Mouse (Mus musculus): ENCODE measurements around the gene Myo1a.
A peak's percentile ranks its signal among the peaks of the same experiment; 100 is the strongest.

Gene Myo1a

DNA sequence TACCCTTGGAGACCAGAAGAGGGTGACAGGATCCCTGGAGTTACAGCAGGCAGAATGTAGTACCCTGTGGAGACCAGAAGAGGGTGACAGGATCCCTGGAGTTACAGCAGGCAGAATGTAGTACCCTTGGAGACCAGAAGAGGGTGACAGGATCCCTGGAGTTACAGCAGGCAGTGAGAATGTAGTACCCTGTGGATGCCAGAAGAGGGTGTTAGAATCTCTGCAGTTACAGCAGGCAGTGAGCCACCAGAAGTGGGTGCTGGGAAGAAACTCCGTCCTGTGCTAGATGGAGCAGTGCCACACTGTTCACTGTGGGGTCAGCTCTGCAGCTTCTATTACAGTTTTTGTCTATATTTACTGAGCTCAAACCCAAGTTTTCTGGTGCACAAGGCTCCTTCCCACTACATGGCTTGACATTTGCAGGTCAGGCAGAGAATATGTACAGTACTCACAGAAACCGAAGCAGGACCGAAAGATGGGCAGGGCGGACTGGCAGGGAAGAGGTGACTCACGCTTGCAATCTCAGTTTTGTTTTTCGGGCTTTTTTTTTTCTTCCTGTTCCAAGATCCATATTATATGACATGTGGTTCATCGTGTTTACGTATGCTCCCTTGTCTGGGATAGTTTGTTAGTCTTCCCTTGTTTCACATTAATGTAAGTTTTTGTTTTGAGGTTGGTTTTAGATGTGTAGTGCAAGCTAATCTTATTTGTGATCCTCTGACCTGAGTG, 30.0 kb upstream of the Myo1a start:
- peak; percentile 84 to 87 for DNase-seq (ENCODE audit: low spot score in 2 of 2)

DNA sequence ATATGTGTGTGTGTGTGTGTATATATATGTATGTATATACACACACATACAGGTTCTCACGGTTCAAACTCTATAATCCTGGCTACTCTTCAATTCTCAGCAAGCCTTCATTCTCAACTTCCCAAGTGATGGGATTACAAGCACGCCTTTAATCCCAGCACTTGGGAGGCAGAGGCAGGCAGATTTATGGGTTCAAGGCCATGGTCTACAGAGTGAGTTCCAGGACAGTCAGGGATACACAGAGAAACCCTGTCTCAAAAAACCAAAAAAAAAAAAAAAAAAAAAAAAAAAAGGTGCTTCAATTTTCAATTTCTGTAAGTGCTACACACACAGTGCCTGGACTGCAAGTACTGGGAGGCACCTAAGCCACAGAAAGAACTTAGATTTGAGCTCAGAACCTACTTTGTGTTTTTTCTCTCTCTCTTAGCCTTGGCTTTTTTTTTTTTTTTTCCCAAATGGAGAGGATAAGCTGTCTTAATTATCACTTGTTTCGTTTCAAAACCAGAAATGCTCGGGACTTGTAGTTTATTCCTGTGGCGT, 29.0 kb upstream of the Myo1a start:
- no peak for DNase-seq (ENCODE audit: low spot score in 2 of 2)

DNA sequence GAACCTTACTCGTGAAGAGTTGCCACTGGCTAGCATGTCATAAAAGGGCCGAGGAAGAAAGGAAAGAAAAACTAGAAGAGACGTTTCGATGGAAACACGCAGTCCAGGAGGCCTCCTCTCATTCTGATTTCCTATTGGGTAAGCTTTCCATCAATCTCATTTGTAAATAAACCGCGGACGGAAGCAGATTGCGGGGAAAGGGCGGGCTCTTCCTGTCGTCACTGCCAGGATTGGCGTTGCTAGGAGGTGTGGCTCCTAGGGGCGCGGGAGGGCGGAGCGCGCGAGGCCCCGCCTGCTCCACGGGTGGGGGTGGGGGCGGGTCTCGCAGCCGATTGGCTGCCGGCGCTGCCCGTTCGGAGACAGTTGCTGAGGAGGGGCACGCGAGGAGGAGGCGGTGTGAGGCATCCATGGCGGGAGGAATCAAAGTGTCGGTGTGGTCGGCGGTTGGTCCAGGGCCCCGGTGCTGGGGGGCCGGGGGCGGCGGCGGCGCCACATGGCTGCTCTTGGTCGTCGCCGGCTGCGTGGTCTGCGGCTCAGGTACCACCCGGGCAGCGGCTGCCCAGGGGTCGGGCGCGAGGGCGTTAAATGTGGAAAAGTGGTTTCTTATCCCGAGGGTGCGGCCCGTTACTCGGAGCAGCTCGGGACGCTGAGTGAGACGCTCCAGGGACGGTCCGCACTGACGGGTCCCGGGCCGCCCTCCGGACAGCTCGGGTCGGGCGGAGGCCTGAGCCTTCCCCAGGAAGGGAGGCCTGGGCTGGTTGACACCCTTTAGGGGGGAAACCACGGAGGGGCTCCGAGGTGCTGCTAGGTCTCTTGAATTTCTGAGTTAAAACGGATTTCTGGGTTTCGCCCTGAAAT, 28.1 kb upstream of the Myo1a start:
- DNase-seq (ENCODE audit: low spot score in 2 of 2): peak; percentile 92 to 93

DNA sequence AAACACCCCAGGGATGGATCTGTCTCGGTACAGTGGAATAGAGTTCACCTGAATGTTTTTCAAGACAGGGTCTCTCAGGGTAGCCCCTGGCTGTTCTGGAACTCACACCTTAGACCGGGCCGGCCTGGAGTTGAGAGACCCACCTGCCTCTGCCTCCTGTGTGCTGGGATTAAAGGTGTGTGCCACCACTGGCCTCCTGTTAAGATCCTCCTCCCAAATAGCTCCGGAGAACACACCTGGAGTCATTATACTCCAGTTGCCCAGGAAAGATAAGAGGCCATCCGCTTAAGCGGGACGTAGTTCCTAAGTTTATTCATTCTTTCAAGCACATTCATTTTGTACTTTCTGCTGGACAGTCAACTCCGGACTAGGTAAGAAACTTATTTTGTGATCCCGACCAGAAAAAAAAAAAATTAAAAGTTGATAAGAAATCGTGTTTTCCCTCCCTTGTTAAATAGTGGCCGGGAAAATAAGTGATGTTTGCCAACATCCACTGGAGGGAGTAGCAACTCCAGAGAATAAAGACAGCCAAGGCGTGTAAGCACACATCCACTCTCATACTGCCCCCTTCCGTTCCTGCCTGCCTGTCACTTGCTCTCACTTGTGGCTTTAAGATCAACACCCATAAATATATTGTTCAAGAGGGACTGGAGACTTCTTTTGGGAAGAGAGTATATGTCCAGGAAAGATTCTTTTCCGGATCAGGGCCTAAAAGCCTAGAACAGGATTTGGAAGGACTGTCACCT, 27.2 kb upstream of the Myo1a start:
- DNase-seq (ENCODE audit: low spot score in 2 of 2): peak; percentile 69 to 78

DNA sequence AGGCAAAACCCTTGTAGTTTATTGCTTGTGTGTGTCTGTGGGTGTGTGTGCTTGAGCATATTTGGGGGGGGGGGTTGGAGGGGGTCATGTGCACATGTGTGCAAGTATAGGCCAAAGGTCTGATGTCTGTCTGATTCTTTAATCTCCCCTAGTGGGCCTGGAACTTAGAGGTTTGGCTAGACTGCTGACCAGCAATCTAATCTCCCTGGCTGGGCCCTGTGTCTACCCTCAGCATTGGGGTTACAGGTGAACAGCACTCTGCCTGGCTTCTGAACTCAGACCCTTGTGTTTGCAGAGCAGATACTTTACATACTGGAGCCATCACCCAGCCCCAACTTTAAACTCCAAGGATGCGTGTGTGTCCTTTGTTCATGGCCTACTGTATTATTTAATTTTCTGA, 25.8 kb upstream of the Myo1a start:
- DNase-seq (ENCODE audit: low spot score in 2 of 2): no peak

DNA sequence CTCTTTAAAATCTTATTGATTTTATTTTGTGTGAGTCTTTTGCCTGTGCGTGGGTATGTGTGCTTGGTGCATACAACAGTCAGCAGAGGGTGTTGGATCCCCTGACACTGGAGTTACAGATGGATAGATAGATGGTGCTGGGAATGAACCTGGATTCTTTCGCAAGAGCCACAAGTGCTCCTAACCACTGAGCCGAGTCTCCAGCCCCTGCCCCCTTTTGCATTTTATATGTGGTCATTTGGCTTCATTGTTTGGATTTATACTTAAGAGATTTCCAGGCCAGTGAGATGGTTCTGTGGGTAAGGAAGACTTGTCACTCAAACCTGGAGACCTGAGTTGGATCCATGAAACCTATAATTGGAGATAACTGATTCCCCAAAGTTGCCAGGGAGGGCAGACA, 25.1 kb upstream of the Myo1a start:
- DNase-seq (ENCODE audit: low spot score in 2 of 2): no peak

DNA sequence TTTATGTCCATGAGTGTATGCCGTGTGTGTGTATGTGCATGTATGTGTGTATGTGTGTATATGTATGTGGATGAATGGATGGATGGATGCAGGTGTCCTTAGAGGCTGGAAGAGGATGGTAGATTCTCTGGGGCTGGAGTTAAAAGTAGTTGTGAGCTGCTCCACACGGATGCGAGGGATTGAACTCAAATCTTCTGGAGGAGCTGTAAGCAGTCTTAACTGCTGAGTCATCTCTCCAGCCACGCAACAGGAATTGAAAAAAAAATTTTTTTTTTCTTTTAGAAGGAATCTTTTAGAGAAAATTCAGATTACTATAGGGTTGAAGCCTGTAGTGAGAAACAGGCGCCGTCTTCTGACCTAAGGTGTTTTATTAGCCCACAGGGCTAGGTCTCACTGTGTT, 22.1 kb upstream of the Myo1a start:
- DNase-seq (ENCODE audit: low spot score in 2 of 2): no peak

DNA sequence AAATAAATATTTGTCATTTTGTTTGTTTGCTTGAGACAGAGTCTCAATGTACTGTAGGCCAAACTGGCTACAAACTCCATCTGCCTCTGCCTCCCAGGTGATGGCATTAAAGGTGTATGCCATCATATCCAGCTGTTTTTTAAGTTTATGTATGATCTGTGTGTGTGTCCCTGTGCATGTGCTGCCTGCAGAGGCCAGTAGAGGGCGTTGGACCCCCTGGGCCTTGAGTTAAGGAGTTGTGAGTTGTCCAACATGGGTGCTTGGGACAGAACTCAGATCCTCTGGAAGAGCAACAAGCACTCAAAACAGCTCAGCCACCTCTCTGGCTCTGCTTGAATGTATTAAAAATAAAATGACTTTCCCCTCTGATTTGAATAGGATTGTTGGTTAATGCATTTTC, 13.9 kb upstream of the Myo1a start:
- DNase-seq (ENCODE audit: low spot score in 2 of 2): no peak

DNA sequence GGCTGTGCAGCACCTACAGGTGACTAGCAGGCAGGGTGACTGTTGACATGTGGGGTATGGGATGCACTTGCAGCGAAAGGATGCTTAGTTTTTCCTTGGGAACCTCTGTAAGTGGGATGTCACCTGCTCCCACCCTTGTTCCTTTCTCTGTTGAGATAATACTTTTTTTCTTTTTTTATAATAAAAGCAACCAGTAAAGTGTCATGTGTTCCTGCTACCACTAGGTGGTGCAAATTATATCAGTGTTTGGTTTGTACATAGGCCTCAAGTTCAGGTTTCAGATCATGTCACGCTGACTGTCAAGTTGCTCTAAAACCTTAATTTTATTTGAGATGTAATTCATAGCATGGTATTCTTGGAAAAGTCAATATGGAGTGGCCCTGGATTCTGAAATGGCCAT, 10.3 kb upstream of the Myo1a start:
- no peak for DNase-seq (ENCODE audit: low spot score in 2 of 2)

DNA sequence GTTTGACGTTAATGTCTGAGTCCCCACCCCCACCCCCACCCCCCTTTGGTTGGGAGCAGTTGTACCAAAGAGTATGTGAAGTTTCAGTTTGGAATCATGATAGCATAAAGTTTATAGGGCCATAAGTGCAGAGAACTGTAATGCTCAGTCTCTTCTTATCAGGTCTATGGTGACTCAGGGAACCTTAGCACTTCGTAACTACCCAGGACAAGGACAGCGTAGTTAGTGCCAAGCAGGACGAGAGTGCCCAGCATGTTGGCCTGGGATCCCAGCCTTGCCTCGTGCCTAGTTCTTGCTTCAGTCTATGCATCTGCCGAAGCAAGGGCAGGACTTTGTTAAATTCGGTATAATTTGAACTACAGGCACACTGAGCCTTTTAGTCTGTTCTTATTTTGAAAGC, 9.2 kb upstream of the Myo1a start:
- DNase-seq (ENCODE audit: low spot score in 2 of 2): no peak

DNA sequence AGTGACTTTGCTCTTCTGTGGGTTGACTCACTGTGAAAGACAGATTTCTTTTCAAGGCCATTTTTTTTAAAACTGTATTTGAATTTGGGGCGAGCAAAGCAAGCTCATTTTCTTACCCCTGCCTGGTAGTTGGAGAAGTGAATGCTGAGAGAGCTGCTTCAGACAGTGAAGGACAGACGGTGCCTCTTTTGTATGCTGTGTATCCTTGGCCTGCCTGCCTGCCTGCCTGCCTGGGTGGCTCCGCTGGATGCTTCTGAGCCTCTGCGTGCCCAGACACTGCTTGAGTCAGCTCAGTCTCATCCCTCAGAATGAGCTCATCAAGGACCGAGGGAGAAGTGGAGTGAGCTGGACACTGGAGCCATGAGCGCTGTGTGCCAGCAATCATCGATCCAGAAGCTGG, 6.0 kb upstream of the Myo1a start:
- no peak for DNase-seq (ENCODE audit: low spot score in 2 of 2)

DNA sequence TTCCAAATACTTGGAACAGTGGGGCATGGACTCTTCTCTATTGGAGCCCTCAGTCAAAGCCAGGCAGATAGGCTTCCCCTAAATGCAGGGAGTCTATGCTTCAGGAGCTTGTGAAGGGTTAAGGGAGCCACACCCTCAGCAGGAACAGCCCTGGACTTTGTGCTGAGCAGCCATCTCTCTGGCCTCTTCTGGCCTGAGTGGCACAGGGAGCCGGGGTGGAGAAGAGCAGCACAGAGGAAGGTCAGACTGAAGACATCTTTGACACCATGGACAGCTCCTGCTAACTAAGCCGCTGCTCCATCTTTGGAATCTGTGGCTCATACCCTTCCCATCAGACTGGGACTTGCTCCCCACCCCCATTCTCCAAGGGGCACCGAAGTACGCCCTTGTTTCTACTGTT, 1.7 kb upstream of the Myo1a start:
- no peak for DNase-seq (ENCODE audit: low spot score in 2 of 2)

DNA sequence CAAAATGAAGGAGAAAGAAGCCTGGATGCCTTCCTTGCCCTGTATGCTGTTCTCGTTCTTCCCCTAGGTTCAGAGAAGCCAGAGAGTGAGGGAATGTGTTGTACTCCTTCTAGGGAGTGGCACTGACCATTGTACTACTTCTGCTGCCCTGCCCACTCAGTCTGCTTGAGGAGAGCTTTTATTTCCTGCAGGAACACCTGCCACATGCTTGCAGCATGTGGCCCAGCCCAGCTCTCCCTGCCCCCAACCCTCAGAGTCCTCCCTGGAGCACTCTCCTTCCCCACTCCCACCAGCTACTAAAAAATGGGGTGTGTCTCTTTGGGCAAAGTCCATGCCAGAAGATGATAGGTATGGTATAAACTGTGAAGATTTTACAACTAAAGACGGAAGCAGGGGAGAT, 677 bp upstream of the Myo1a start:
- DNase-seq (ENCODE audit: low spot score in 2 of 2): no peak

DNA sequence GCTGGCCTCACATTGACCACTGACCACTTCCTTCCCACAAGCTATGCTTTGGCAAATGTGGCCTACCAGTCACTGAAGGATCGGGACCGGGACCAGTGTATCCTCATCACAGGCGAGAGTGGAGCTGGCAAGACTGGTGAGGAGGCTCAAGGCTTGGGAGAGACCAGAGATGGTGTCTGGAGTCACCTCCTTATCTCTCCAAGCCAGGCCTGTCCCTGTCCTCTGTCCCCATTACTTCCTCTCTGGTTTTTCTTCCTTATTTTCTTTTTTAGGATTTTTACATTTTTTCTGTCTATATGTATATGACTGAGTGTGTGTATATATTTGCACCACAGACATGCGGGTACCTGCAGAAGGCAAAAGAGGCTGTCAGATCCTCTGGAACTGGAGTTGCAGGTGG, 813 bp downstream of the Myo1a start:
- DNase-seq (ENCODE audit: low spot score in 2 of 2): no peak

DNA sequence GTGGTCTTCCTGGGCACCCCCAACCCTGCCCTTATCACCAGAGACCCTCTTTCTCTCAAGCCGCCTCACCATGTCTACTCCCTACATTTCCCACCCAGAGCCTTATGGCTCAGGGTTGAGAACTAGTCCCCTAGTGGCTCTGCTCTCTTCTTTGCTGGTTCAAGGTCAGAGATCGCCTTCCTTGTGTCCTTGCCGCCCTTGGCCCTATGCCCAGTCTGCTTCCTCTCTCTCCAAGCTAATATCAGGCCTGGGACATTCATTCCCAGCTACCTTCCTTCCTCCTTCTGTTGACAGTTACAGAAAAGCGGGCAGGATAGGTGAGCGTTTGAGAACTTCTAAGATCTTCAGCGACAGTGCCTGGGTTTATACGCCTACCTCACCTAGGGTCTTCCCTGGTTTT, 2.8 kb downstream of the Myo1a start:
- no peak for DNase-seq (ENCODE audit: low spot score in 2 of 2)

DNA sequence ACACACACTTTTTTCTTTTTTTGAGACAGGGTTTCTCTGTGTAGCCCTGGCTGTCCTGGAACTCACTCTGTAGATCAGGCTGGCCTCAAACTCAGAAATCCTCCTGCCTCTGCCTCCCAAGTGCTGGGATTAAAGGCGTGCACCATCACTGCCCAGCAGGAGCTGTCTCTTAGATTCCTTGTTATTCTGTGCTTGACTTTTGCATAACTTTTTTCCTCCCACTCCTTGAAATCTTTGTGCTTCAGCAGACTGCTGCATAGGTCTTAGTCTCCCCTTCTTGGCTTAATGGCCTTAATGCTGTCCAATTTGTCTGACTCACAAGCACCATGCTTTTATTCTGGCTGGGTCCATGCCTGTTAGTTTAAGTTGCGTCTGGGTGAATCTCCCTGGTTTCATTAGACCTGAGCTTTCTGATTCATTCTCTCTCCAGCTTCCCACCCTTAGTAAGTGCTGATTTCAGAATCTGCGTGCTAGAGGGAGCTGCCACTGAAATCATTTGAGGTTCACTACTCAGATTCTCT, 3.9 kb downstream of the Myo1a start:
- DNase-seq (ENCODE audit: low spot score in 2 of 2): no peak

DNA sequence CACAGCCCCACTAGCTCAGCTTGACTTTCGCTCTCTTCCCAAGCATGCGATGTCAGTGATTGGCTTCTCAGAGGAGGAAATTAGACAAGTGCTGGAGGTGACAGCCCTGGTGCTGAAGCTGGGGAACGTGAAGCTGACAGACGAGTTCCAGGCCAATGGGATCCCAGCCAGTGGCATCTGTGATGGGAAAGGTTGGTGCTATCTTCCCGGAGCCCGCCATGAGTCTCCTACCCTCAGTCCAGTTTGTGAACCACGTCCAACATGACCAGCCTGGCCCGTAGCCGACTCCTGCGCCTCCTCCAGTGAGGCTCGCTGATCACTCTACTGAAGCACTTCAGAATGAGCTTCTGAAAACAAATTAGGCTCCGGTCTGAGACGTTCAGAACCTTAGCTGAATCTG, 5.4 kb downstream of the Myo1a start:
- no peak for DNase-seq (ENCODE audit: low spot score in 2 of 2)

DNA sequence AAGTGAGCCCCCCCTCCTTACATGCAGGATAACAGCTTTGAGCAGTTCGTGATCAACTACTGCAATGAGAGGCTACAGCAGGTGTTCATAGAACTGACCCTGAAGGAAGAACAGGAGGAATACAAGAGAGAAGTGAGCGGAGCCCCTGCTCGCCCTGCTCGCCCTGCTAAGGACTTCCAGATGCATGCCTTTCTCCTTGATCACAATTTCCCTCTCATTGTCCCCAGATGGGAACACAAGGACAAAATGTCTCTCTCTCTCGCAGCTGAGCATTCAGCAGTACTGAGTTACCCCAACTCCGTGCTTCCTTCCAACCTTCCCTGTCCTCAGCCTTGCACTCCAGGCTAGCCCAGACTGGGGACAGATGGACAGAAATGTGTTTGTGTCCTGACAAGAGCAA, 7.8 kb downstream of the Myo1a start:
- no peak for DNase-seq (ENCODE audit: low spot score in 2 of 2)

DNA sequence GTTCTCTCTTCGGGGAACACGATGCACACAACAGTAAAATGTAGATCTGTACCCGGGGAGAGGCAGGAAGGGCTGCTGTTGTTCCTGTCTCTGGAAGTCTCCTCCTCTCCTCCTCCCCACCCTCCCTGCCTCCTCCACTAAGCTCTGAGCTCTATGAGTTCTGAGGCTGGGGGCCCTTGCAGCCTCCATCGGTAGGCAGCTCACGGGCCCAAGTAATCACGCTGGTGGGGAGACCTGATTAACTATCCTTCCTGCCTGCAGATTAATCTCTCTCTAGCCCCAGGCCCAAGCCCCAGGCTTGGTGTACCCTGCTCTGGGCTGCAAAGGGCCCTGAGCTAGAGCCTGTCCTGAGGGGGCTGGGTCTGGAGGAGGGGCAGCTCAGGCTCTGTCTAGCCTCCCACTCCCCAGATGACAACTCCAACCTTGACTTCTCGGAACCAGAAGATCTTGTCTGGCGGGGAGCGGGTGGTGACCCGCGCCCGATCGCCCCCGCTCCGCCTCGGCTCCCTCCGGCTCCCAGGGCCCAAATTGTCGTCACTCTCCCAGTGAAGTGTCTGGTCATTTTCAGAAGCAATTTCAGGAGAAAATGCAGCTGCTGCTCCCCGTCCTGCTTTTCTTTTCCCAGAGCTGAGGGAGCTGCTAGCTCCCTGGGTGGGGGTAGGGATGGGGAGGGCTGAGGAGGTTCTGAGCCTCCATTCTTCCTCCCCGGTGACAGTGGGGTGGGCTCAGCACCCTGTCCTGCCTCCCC, 16.9 kb downstream of the Myo1a start:
- DNase-seq (ENCODE audit: low spot score in 2 of 2): no peak

DNA sequence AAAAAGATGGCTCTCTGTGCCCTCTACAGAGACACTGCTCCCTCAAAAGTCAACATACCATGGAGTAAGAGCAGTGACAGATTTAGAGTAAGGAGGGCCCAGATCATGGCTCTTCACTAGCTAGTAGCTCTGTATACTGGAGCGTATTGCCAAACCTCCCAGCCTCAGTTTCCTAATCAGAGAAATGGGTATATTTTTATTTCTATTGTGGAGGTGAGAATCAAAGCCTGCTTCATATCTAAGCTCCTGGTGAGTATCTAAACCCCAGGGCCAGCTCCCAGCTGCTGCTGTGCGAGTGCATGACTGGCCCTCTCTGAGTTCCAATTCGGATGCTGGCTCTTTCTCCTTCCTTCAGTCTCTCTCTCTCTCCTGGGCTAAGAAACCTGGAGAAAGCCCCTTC, 19.2 kb downstream of the Myo1a start, which contains the start of gene Tac2:
Gene Tac2 (plus strand): TSS at position 301 of the 400 bp plus-strand sequence.
- no peak for DNase-seq (ENCODE audit: low spot score in 2 of 2)

DNA sequence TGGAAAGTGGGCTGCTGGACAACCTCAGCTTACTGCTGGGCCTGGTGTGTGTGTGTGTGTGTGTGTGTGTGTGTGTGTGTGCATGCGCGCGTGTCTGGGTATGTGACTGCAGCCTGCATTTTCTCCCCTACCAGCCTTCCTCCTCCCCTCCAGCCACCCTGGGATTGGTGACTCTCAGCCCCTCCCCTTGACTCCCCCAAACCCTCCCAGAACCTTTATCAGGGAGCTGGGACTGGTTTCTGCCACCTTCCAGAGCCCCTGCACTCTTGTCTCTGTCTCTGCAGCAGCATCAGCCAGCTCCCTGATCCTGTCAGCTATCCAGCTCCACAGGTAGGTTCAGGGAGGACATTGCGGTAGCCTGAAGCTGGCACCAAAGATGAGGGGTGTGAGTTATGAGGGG, 20.2 kb downstream of the Myo1a start:
- DNase-seq (ENCODE audit: low spot score in 2 of 2): no peak
